Mouse (Mus musculus) myocyte (in vitro differentiated cells): ENCODE data around the gene Large1. TPM values are rescaled to one million over a fixed set of nuclear protein-coding genes. Genes with fewer than 3 reads are reported as not detected.
"Not testable (repeated sequence)": the region's sequence is repeated elsewhere in the genome, so short reads cannot be mapped to it uniquely, and the experiment has no call there.

Experiments
- H3K27me3 ChIP-seq: one replicate; pipeline ENCODE4 v1.6.1; 2011; ENCODE audit not compliant: control insufficient read depth, insufficient read depth, insufficient read length
- H3K36me3 ChIP-seq: one replicate; pipeline ENCODE4 v1.6.1; 2011; ENCODE audit not compliant: control insufficient read depth, insufficient read depth
- H3K4me2 ChIP-seq: one replicate; pipeline ENCODE4 v1.6.1; 2011; ENCODE audit warnings: low read depth, control low read depth
- H3K4me3 ChIP-seq: one replicate; pipeline ENCODE4 v1.5.1; 2011; ENCODE audit warnings: mild to moderate bottlenecking, control low read depth, moderate library complexity
- H3K79me2 ChIP-seq: one replicate; pipeline ENCODE4 v1.6.1; 2011; ENCODE audit not compliant: control insufficient read depth, insufficient read depth
- H3ac ChIP-seq: one replicate; pipeline ENCODE4 v1.6.1; 2011; ENCODE audit not compliant: control insufficient read depth, insufficient read length
- CEBPB ChIP-seq: IDR thresholded peaks from 2 replicates; pipeline ENCODE4 v1.6.1; 2011; ENCODE audit warnings: mild to moderate bottlenecking, moderate library complexity; ENCODE audit not compliant: poor library complexity, insufficient read depth, severe bottlenecking
- E2F4 ChIP-seq: IDR thresholded peaks from one replicate; pipeline ENCODE4 v1.6.1; 2011; ENCODE audit warnings: mild to moderate bottlenecking, control low read depth, moderate library complexity; ENCODE audit not compliant: insufficient read depth
- MAX ChIP-seq: IDR thresholded peaks from one replicate; pipeline ENCODE4 v1.6.1; 2011; ENCODE audit warnings: low read depth, mild to moderate bottlenecking, control low read depth
- MYOD1 ChIP-seq, 3 experiments: IDR thresholded peaks; one replicate each; pipeline ENCODE4 v1.6.1; 2011; ENCODE audit warnings: control low read depth in 2 of 3, low read depth in 2 of 3, mild to moderate bottlenecking in 2 of 3, moderate library complexity in 1 of 3; ENCODE audit not compliant: insufficient read length in 2 of 3, control insufficient read depth in 1 of 3
- MYOG ChIP-seq, 3 experiments: IDR thresholded peaks; one replicate each; pipeline ENCODE4 v1.6.1; 2011; ENCODE audit warnings: control low read depth in 2 of 3, low read depth in 2 of 3, mild to moderate bottlenecking in 2 of 3; ENCODE audit not compliant: insufficient read length in 2 of 3, control insufficient read depth in 1 of 3, insufficient read depth in 1 of 3
- POLR2A ChIP-seq: IDR thresholded peaks from one replicate; pipeline ENCODE4 v1.6.1; 2011; ENCODE audit warnings: low read depth, mild to moderate bottlenecking, control low read depth, moderate library complexity; ENCODE audit not compliant: insufficient read length
- POLR2AphosphoS2 ChIP-seq: IDR thresholded peaks from one replicate; pipeline ENCODE4 v1.6.1; 2011; ENCODE audit warnings: low read depth, control low read depth; ENCODE audit not compliant: insufficient read length
- REST ChIP-seq: IDR thresholded peaks from one replicate; pipeline ENCODE4 v1.6.1; 2011; ENCODE audit warnings: mild to moderate bottlenecking, control low read depth, moderate library complexity; ENCODE audit not compliant: insufficient read depth, insufficient read length
- SRF ChIP-seq: IDR thresholded peaks from one replicate; pipeline ENCODE4 v1.6.1; 2011; ENCODE audit warnings: low read depth; ENCODE audit not compliant: control insufficient read depth, insufficient read length
- TCF12 ChIP-seq: IDR thresholded peaks from one replicate; pipeline ENCODE4 v1.6.1; 2011; ENCODE audit warnings: mild to moderate bottlenecking, control low read depth; ENCODE audit not compliant: poor library complexity, insufficient read depth, severe bottlenecking
- TCF3 ChIP-seq: IDR thresholded peaks from one replicate; pipeline ENCODE4 v1.6.1; 2011; ENCODE audit warnings: low read depth, control low read depth; ENCODE audit not compliant: insufficient read length
- USF1 ChIP-seq: IDR thresholded peaks from one replicate; pipeline ENCODE4 v1.6.1; 2011; ENCODE audit warnings: low read depth, mild to moderate bottlenecking, control low read depth, moderate library complexity
- polyA plus RNA-seq: library from polyadenylated mRNA; unstranded; fragments of >200 nt; fragmentation: generic; extraction: Trizol; gene quantifications from one replicate; pipeline ENCODE4 v1.2.1, GENCODE M21; 2012; ENCODE audit warnings: missing spikeins

The Large1 gene
- polyA plus RNA-seq, 1 experiment: 23.2 TPM

GRCm38 (mm10) chr8:72993831-72994230, 359.5 kb downstream of the Large1 start:
- Histone ChIP-seq H3K27me3 (no peaks in the 10 kb centered on the region), H3K79me2 (no peaks in the 10 kb centered on the region), H3K4me2 (no peak overlapping the region), H3K36me3 (no peaks in the 10 kb centered on the region), H3K4me3 (no peak overlapping the region), H3ac (no peak overlapping the region)
- no peak for TF ChIP-seq E2F4
- TF ChIP-seq POLR2A: no peak
- TF ChIP-seq POLR2AphosphoS2: no peak
- no peak for TF ChIP-seq MAX
- TF ChIP-seq USF1: no peak
- no peak for TF ChIP-seq REST
- TF ChIP-seq SRF: no peak
- TF ChIP-seq TCF3: no peak
- TF ChIP-seq MYOD1 (IDR thresholded peaks at IDR 0.05; ENCODE audit: control insufficient read depth in 1 of 3, insufficient read length in 2 of 3, low read depth in 2 of 3): no peak
- TF ChIP-seq MYOG (IDR thresholded peaks at IDR 0.05; ENCODE audit: control insufficient read depth in 1 of 3, insufficient read depth in 1 of 3, insufficient read length in 2 of 3, low read depth in 2 of 3): no peak
- TF ChIP-seq TCF12: no peak
- no peak for TF ChIP-seq CEBPB

- no peak overlapping the region for H3ac ChIP-seq
- no peaks in the 10 kb centered on the region for H3K27me3 ChIP-seq
These were observed 362.9 kb downstream of the Large1 start for GRCm38 (mm10) chr8:72990425-72990824.

GRCm38 (mm10) chr8:72982832-72983231, 370.5 kb downstream of the Large1 start:
- H3K27me3 ChIP-seq: no peaks in the 10 kb centered on the region
- no peaks in the 10 kb centered on the region for H3K36me3 ChIP-seq
- H3ac ChIP-seq: no peak overlapping the region
- no peak overlapping the region for H3K4me3 ChIP-seq
- TF ChIP-seq E2F4 (no peak), POLR2A (no peak), MYOG (IDR thresholded peaks at IDR 0.05; ENCODE audit: control insufficient read depth in 1 of 3, insufficient read depth in 1 of 3, insufficient read length in 2 of 3, low read depth in 2 of 3) (no peak), MYOD1 (IDR thresholded peaks at IDR 0.05; ENCODE audit: control insufficient read depth in 1 of 3, insufficient read length in 2 of 3, low read depth in 2 of 3) (no peak), TCF3 (no peak), TCF12 (no peak), REST (no peak), SRF (no peak), CEBPB (no peak), MAX (no peak), USF1 (no peak), POLR2AphosphoS2 (no peak)
- no peaks in the 10 kb centered on the region for H3K79me2 ChIP-seq
- no peak overlapping the region for H3K4me2 ChIP-seq

More at GRCm38 (mm10) chr8:72990425-72990824, 362.9 kb downstream of the Large1 start:
- TF ChIP-seq REST: no peak
- no peak for TF ChIP-seq SRF
- TF ChIP-seq POLR2AphosphoS2: no peak
- no peak for TF ChIP-seq MAX
- TF ChIP-seq POLR2A: no peak
- TF ChIP-seq TCF12: no peak
- TF ChIP-seq E2F4: no peak
- TF ChIP-seq USF1: no peak
- TF ChIP-seq MYOG (IDR thresholded peaks at IDR 0.05; ENCODE audit: control insufficient read depth in 1 of 3, insufficient read depth in 1 of 3, insufficient read length in 2 of 3, low read depth in 2 of 3): no peak
- TF ChIP-seq CEBPB: no peak
- TF ChIP-seq TCF3: no peak
- no peak for TF ChIP-seq MYOD1 (IDR thresholded peaks at IDR 0.05; ENCODE audit: control insufficient read depth in 1 of 3, insufficient read length in 2 of 3, low read depth in 2 of 3)
- no peaks in the 10 kb centered on the region for H3K36me3 ChIP-seq
- H3K79me2 ChIP-seq: no peaks in the 10 kb centered on the region
- no peak overlapping the region for H3K4me3 ChIP-seq
- no peak overlapping the region for H3K4me2 ChIP-seq

GRCm38 (mm10) chr8:72955074-72955473, 398.3 kb downstream of the Large1 start:
- H3ac ChIP-seq: no peak overlapping the region
- H3K36me3 ChIP-seq: peaks cover 5% of the 10 kb centered on the region
- H3K4me2 ChIP-seq: no peak overlapping the region
- TF ChIP-seq TCF12 (no peak), TCF3 (no peak), MAX (no peak), SRF (no peak), POLR2A (no peak), POLR2AphosphoS2 (no peak), E2F4 (no peak), MYOD1 (IDR thresholded peaks at IDR 0.05; ENCODE audit: control insufficient read depth in 1 of 3, insufficient read length in 2 of 3, low read depth in 2 of 3) (no peak), CEBPB (no peak), REST (no peak), MYOG (IDR thresholded peaks at IDR 0.05; ENCODE audit: control insufficient read depth in 1 of 3, insufficient read depth in 1 of 3, insufficient read length in 2 of 3, low read depth in 2 of 3) (no peak), USF1 (no peak)
- no peaks in the 10 kb centered on the region for H3K27me3 ChIP-seq
- H3K4me3 ChIP-seq: no peak overlapping the region
- no peaks in the 10 kb centered on the region for H3K79me2 ChIP-seq

GRCm38 (mm10) chr8:72941393-72941792, 411.9 kb downstream of the Large1 start:
- not testable (repeated sequence) for H3K4me3 ChIP-seq, H3ac ChIP-seq, H3K27me3 ChIP-seq, H3K4me2 ChIP-seq, H3K79me2 ChIP-seq, H3K36me3 ChIP-seq
